Mouse (Mus musculus): Measurements from ENCODE around the gene Atp6v0e2.

The Atp6v0e2 gene

DNA sequence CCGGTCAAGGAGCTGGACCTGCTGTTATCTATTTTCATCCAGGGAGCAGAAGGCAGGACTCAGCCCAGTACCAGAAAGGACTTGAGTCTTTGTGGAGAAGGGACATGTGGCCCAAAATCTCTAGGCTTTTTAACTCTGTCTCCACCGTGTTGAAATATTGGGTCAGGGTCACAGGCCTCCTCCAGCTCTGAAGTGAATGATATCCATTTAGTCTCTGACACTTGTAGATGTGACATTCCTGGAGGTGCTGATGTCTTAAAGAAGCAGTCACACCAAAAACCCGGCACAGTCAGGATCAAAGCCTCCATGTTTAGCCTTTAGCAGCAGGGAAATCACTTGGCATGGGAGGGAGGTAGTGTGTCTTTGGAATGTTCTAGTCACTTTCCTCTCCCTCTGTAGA, 3.3 kb downstream of the Atp6v0e2 start:
- DNase-seq: no peak

DNA sequence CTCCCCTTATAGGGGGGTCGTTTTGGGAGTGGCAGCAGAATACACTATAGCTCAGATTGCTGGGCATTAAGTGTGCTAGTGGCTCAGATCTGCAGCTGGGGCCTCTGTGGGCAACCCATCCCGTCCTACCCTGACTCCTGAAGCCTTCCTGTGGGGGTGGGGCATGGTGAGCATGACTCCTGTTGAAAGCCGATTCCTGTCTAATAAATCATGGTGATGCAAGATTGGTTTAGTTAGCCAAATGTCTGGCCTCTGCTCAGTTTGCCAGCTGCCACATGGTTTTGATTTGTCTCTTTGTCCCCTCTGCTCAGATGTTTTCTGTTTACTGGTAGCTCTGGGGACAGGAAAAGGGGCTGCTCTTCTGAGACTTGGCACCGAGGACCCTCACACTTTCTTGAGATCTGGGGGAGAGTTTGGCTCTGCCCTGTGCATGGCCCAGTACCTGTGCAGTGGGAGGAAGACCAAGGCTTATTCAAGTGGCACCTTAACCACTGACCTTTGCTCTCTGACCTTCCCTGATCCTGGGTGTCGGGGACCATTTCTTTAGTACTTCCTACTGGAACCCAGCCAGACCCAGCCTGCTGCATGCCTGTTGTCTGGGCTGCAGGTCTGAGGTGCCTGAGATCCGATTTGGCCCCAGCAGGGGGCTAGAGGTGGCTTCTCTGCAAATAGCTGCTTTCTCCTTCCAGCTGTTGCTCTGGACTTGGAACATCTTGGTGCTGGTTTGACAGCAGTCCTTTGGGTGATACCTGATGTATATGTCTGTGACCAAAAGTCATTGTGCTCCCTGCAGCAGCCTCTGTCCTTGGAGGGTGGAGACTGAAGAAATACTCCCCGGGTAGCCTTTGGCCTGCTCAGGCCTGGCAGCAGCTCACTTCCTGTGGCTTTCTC, 4.4 kb downstream of the Atp6v0e2 start:
- DNase-seq: peak; percentile 67

- no peak for DNase-seq
Measured at GRCm38 (mm10) chr6:48542631-48543030, 5.2 kb downstream of the Atp6v0e2 start.

GRCm38 (mm10) chr6:48545251-48545650, 7.8 kb downstream of the Atp6v0e2 start:
- no peak for DNase-seq

- peak; percentile 69 for DNase-seq
Measured at GRCm38 (mm10) chr6:48546271-48546670, 8.9 kb downstream of the Atp6v0e2 start.

DNA sequence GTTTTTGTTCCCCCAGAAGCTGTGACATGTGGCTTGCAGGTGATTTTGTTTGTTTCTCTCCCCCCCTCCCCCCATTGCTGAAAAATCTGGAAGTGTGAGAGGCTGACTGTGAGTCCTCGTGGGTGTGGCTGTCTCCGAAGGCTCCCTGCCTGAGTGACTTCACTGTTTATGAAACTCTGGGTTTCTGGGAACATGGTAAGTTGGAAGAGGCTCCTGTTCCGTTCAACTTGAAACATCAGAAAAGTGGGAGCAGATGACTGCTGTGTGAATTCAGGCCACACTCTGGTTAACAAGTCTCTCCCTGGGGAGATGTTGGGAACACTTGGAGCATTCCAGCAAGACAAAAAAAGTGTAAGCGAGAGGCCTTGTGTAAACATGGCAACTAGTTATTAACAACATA, 9.4 kb downstream of the Atp6v0e2 start:
- DNase-seq: peak; percentile 71

DNA sequence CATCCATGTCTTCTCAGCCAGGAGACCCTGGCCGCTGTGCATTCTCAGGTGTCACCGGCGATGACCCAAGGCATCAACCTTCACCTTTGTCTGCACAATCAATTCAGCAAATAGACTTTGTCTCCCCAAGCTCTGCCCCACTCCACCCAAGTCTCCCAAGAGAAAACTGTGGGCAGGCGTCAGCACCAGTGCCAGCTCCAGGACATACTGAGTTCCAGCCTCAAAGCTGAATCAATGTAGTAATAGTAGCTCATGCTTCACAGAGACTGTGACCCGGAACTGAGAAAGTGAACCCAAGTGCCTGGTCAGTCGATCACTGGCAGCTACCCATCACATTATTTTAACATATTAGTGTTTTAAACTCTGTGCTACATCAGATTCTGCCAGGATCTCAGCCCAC, 10.9 kb downstream of the Atp6v0e2 start:
- no peak for DNase-seq

- DNase-seq: peak; percentile 37
Measured at GRCm38 (mm10) chr6:48552918-48553317, 15.5 kb downstream of the Atp6v0e2 start.

GRCm38 (mm10) chr6:48553819-48554218, 16.4 kb downstream of the Atp6v0e2 start:
- DNase-seq: no peak

GRCm38 (mm10) chr6:48554280-48555103, 17.1 kb downstream of the Atp6v0e2 start, which contains the start of gene Lrrc61:
Gene Lrrc61 (plus strand): TSS chr6:48554796.
- peak; percentile 100 for DNase-seq

GRCm38 (mm10) chr6:48555104-48555890, 17.9 kb downstream of the Atp6v0e2 start:
- DNase-seq: peak; percentile 82

GRCm38 (mm10) chr6:48555956-48556355, 18.5 kb downstream of the Atp6v0e2 start:
- no peak for DNase-seq

DNA sequence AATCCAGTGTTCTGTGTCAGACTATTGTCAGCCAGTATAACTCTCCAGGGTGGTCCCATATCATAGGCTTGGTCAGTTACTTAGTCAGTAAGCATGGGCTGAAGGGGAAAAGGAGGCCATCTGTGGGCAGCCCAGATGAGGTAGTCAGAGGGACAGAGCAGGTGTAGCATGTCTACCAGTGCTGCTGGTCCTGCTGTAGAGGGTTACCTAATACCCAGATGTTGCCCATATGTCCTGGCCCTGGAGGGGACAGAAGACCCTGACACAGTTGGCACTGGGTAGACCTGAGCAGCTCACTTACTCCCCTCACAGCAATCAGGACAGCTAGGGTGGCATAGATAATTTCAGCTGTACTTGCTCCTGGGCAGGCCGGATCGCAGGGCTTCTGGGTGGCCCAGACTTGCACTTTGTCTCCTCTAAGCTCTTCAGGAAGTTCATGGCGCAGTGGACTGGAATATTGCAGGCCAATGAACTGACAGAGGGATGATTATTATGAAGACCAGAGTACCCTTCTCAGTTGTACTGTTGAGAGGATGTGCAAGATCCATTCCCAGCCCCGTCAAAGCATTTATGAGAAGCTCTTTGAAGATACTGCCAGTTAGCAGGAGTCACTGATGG, 28.4 kb downstream of the Atp6v0e2 start:
- no peak for DNase-seq

DNA sequence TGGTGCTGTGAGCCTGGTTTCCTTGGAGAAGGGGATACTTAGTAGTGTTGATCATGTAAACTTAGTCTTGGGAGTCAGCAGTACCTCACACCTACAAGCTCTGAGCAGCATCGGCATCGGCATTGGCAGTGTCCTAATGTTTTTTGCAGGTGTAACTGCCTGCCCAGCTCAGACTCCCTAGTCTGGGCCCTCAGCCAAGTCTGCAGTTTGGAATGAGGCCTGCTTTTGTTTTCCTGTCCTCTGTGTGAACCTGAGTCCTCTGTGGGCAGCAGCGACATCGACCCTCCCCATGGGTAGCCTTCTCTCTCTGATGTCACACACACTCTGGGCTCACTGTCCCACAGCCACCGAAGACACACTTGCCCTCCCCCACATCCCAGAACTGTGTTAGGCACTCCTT, 28.9 kb downstream of the Atp6v0e2 start:
- DNase-seq: peak; percentile 73

DNA sequence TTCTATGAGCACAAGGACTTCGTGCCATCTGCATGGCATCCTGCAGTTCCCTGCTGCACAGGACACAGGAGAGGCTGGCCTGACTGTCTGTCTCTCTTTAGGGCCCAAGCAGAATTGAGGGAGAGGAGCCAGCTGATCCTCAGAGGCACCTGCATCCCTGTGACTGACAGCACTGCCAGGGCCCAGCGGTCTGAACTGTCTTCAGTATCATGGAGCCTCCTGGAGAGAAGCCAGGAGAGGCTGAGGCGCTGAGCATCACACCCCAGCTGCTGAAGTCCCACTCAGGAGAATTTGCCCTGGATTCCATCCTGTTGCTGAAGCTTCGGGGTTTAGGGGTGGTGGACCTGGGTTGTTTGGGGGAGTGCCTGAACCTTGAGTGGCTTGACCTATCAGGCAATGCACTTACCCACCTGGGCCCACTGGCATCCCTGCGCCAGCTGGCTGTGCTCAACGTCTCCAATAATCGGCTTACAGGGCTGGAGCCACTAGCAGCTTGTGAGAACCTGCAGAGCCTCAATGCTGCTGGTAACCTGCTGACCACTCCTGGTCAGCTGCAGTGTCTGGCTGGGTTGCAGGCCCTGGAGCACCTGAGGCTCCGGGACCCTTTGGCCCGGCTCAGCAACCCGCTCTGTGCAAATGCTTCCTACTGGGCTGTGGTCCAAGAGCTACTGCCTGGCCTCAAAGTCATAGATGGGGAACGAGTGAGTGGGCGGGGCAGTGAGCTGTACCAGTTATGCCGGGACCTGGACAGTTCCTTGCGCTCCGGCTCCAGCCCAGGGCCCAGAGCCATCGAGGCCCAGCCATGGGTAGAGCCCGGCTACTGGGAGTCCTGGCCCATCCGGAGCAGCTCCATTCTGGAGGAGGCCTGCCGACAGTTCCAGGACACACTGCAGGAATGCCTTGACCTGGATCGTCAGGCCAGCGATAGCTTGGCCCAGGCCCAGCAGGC, 30.9 kb downstream of the Atp6v0e2 start:
- peak; percentile 68 for DNase-seq

DNA sequence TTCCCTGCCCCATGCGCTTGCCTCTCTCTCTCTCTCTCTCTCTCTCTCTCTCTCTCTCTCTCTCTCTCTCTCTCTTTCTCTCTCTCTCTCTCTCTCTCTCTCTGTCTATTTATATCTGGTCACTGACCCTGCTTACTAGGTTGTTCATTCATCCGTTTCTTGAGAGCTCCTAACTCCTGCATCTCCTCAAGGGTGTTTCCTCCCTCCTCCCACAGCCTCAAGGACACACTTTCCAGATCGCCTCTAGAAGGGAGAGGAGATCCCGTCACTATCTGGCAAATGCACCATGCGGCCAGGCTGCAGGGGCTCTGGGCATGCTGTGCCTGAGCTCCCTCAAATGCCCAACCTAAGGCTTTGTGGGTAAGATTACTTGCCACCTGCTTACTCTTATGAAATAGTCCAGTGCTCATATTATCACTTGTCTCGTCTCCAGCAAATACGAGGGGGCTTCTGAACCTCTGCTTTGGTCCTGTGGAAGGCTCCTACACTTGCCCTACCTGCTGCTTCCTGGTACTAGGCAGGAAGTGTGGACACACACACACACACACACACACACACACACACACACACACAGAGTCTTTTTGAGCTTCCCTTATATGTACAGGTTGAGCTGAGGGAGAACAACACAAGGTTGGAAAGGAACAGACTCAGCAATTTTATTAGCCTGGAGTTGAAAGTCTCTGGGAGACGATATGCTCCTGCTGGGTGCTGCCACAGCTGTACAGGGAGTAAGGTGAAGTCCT, 31.8 kb downstream of the Atp6v0e2 start:
- DNase-seq: no peak

GRCm38 (mm10) chr6:48572014-48572413, 34.6 kb downstream of the Atp6v0e2 start:
- DNase-seq: no peak

DNA sequence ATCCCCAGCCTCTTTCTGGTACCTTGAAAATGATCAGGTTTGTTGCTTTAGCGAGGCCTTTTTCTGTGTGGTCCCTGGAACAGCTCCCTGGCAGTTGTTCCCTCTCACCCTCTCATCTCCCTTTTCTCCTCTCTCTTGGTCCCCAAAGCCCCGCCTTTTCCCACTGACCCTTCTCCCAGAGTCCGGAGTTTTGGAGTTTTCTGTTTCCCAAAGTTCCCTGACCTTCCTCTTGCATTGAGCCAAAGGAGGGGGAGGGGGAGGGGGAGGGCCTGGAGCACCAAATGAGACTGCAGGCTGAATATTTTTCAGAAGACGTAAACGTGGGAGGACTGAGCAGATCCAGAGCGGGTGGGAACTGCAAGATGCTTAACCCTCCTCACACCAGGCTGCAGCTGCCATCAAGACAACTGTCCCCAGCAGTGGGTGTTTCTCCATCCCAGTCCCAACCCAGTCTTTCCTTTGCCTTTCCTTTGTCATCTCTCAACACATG, 35.2 kb downstream of the Atp6v0e2 start, which contains the start of gene Rarres2:
TSS of gene Rarres2 (minus strand) at position 218 of the 490 bp plus-strand sequence.
- peak; percentile 86 for DNase-seq

GRCm38 (mm10) chr6:48573280-48573679, 35.9 kb downstream of the Atp6v0e2 start:
- peak; percentile 47 for DNase-seq

GRCm38 (mm10) chr6:48573981-48574380, 36.6 kb downstream of the Atp6v0e2 start:
- no peak for DNase-seq
